Mouse (Mus musculus) T-cell, adult 2 months (primary cell): ENCODE measurements around the gene Kbtbd12.
A peak's percentile ranks its signal among the peaks of the same experiment; 100 is the strongest.

ENCODE experiments used
- DNase-seq: peaks from one replicate; pipeline ENCODE4 v3.0.0; 2022; ENCODE audit warnings: low spot score

Gene Kbtbd12

GRCm38 (mm10) chr6:88499481-88500404 is 138.0 kb downstream of the Kbtbd12 start:
- DNase-seq, result peak; percentile 27
